Mouse (Mus musculus) kidney, postnatal 0 days (tissue): ENCODE results near the gene Rapgef2. TPM values are rescaled to one million over a fixed set of nuclear protein-coding genes. Genes with fewer than 3 reads are reported as not detected.

ENCODE experiments used
- ATAC-seq: fragments of 200-750 bp; cut with Nextera tagmentation; replicated peaks from 2 replicates; pipeline ENCODE4 v1.8.0; 2017; ENCODE audit warnings: low read depth, moderate number of reproducible peaks, moderate TSS enrichment, moderate library complexity; ENCODE audit not compliant: low FRiP score
- DNase-seq: peaks from one replicate; pipeline ENCODE4 v3.0.0-alpha.2; 2016; ENCODE audit warnings: low spot score
- H3K27ac ChIP-seq: fragments of 300-500 bp; sonication (generic); 2 replicates; pipeline ENCODE4 v1.5.1; 2014; ENCODE audit warnings: mild to moderate bottlenecking
- H3K27me3 ChIP-seq: fragments of 300-500 bp; sonication (generic); 2 replicates; pipeline ENCODE4 v1.6.1; 2014; ENCODE audit warnings: low read length, mixed read lengths; ENCODE audit not compliant: insufficient read depth
- H3K36me3 ChIP-seq: fragments of 300-500 bp; sonication (generic); 2 replicates; pipeline ENCODE4 v1.6.1; 2014; ENCODE audit warnings: low read length, mixed read lengths; ENCODE audit not compliant: insufficient read depth
- H3K4me1 ChIP-seq: fragments of 300-500 bp; sonication (generic); replicated peaks from 2 replicates; pipeline ENCODE4 v1.6.1; 2014; ENCODE audit warnings: antibody characterized with exemption, low read length, mixed read lengths; ENCODE audit not compliant: insufficient read depth
- H3K4me2 ChIP-seq: fragments of 300-500 bp; sonication (generic); 2 replicates; pipeline ENCODE4 v1.6.1; 2014; ENCODE audit warnings: mild to moderate bottlenecking, low read length, moderate library complexity, mixed read lengths
- H3K4me3 ChIP-seq: fragments of 300-500 bp; sonication (generic); replicated peaks from 2 replicates; pipeline ENCODE4 v1.5.1; 2014; ENCODE audit warnings: low read depth, low read length
- H3K9ac ChIP-seq: fragments of 300-500 bp; sonication (generic); 2 replicates; pipeline ENCODE4 v1.6.1; 2014; ENCODE audit warnings: low read depth, low read length
- H3K9me3 ChIP-seq: fragments of 300-500 bp; sonication (generic); replicated peaks from 2 replicates; pipeline ENCODE4 v1.6.1; 2016; ENCODE audit warnings: low read length, inconsistent platforms, mixed read lengths
- CTCF ChIP-seq: IDR thresholded peaks from 2 replicates; pipeline ENCODE4 v1.5.1; 2016; ENCODE audit warnings: antibody characterized with exemption, low read depth, mild to moderate bottlenecking, moderate library complexity
- WGBS: fragments of 180-500 bp; shearing (Covaris S2); extraction: QIAGEN DNeasy Blood & Tissue Kit; methylation state at CpG from one replicate; pipeline ENCODE4 v1.1.7; 2014; 5-methylcytosine and 5-hydroxymethylcytosine counted together
- polyA plus RNA-seq: library from polyadenylated mRNA; unstranded; fragments of >200 nt; fragmentation: Nextera tagmentation; extraction: Ambion mirVana; gene quantifications from 2 replicates; pipeline ENCODE4 v1.2.1, GENCODE M21; 2015

The Rapgef2 gene
- polyA plus RNA-seq, 1 experiment from 2014 or later: 4.4 TPM

GRCm38 (mm10) chr3:79239066-79239462 lies 47.3 kb downstream of the Rapgef2 start:
- H3K4me1 ChIP-seq: peaks cover 9% of the 10 kb centered on the region
- no peak for TF ChIP-seq CTCF
- no peak overlapping the region for H3K27ac ChIP-seq
- no peaks in the 10 kb centered on the region for H3K27me3 ChIP-seq
- no peaks in the 10 kb centered on the region for H3K36me3 ChIP-seq
- DNase-seq (no peak), ATAC-seq (no peak)
- no peak overlapping the region for H3K4me3 ChIP-seq
- WGBS: 90% methylated on average over 6 of the region's 6 CpGs
- H3K9me3 ChIP-seq: no peaks in the 10 kb centered on the region
- no peak overlapping the region for H3K9ac ChIP-seq
- no peak overlapping the region for H3K4me2 ChIP-seq

GRCm38 (mm10) chr3:79238456-79239065 lies 47.8 kb downstream of the Rapgef2 start:
- Histone ChIP-seq H3K27ac (no peak overlapping the region), H3K36me3 (no peaks in the 10 kb centered on the region), H3K4me3 (no peak overlapping the region), H3K4me2 (no peak overlapping the region), H3K9me3 (no peaks in the 10 kb centered on the region), H3K9ac (no peak overlapping the region), H3K4me1 (peaks cover 9% of the 10 kb centered on the region), H3K27me3 (no peaks in the 10 kb centered on the region)
- DNase-seq (no peak), ATAC-seq (no peak)
- 72% methylated on average over 4 of the region's 4 CpGs for WGBS
- no peak for TF ChIP-seq CTCF

GRCm38 (mm10) chr3:79237619-79238342 lies 48.5 kb downstream of the Rapgef2 start:
- TF ChIP-seq CTCF: no peak
- DNase-seq: no peak
- ATAC-seq: no peak
- no peaks in the 10 kb centered on the region for H3K36me3 ChIP-seq
- 84% methylated on average over 9 of the region's 9 CpGs for WGBS
- H3K4me1 ChIP-seq: peaks cover 3% of the 10 kb centered on the region; the same call in 1 of the 2 replicates
- H3K27me3 ChIP-seq: no peaks in the 10 kb centered on the region
- no peaks in the 10 kb centered on the region for H3K9me3 ChIP-seq
- no peak overlapping the region for H3K9ac ChIP-seq
- 0 out of 2 replicates have a peak overlapping the region, but pooled peaks have one; percentile 16 for H3K27ac ChIP-seq
- no peak overlapping the region for H3K4me2 ChIP-seq
- H3K4me3 ChIP-seq: no peak overlapping the region

- peaks cover 3% of the 10 kb centered on the region; the same call in 1 of the 2 replicates for H3K4me1 ChIP-seq
- DNase-seq (no peak), ATAC-seq (no peak)
- no peak overlapping the region for H3K9ac ChIP-seq
- H3K27ac ChIP-seq: no peak overlapping the region
- no peak for TF ChIP-seq CTCF
- H3K36me3 ChIP-seq: no peaks in the 10 kb centered on the region
- H3K4me3 ChIP-seq: no peak overlapping the region
- 59% methylated on average over 3 of the region's 3 CpGs for WGBS
- no peak overlapping the region for H3K4me2 ChIP-seq
- no peaks in the 10 kb centered on the region for H3K27me3 ChIP-seq
- H3K9me3 ChIP-seq: no peaks in the 10 kb centered on the region
These were observed 51.8 kb downstream of the Rapgef2 start for GRCm38 (mm10) chr3:79234485-79234884.

GRCm38 (mm10) chr3:79233478-79234415 lies 52.6 kb downstream of the Rapgef2 start:
- no peak overlapping the region for H3K4me3 ChIP-seq
- ATAC-seq: no peak
- peaks cover 3% of the 10 kb centered on the region; the same call in 1 of the 2 replicates for H3K4me1 ChIP-seq
- H3K9ac ChIP-seq: no peak overlapping the region
- WGBS: 77% methylated on average over 13 of the region's 13 CpGs
- H3K27ac ChIP-seq: no peak overlapping the region
- no peaks in the 10 kb centered on the region for H3K27me3 ChIP-seq
- no peak for TF ChIP-seq CTCF
- no peak for DNase-seq
- H3K36me3 ChIP-seq: no peaks in the 10 kb centered on the region
- H3K4me2 ChIP-seq: no peak overlapping the region
- H3K9me3 ChIP-seq: no peaks in the 10 kb centered on the region

GRCm38 (mm10) chr3:79230718-79231117 lies 55.6 kb downstream of the Rapgef2 start:
- Histone ChIP-seq H3K9ac (no peak overlapping the region), H3K4me2 (no peak overlapping the region), H3K4me3 (no peak overlapping the region), H3K36me3 (no peaks in the 10 kb centered on the region), H3K27me3 (no peaks in the 10 kb centered on the region), H3K4me1 (no peaks in the 10 kb centered on the region), H3K27ac (no peak overlapping the region), H3K9me3 (no peaks in the 10 kb centered on the region)
- DNase-seq (no peak), ATAC-seq (no peak)
- no peak for TF ChIP-seq CTCF
- WGBS: 95% methylated on average over 4 of the region's 4 CpGs
